Mouse (Mus musculus) left cerebral cortex, postnatal 10 days (tissue): ENCODE data around the gene Opcml. TPM values are rescaled to one million over a fixed set of nuclear protein-coding genes. Genes with fewer than 3 reads are reported as not detected.

Source experiments
- DNase-seq, 2 experiments: peaks; one replicate each; pipeline ENCODE4 v3.0.0; 2021 to 2022; ENCODE audit warnings: low spot score in 2 of 2, mixed read lengths in 1 of 2; ENCODE audit errors: extremely low spot score in 1 of 2
- intact Hi-C: fragments of 180-260 bp; cut with DNase I; formaldehyde crosslinking; loops from one replicate; pipeline ENCODE4 v1.15.1; 2025
- total RNA-seq, 2 experiments: library from RNA; stranded (reverse); gene quantifications; 2 replicates each; pipeline ENCODE4 v1.2.3; 2021

Opcml gene
- total RNA-seq, 2 experiments from 2014 or later, result 391 to 412 TPM

DNA sequence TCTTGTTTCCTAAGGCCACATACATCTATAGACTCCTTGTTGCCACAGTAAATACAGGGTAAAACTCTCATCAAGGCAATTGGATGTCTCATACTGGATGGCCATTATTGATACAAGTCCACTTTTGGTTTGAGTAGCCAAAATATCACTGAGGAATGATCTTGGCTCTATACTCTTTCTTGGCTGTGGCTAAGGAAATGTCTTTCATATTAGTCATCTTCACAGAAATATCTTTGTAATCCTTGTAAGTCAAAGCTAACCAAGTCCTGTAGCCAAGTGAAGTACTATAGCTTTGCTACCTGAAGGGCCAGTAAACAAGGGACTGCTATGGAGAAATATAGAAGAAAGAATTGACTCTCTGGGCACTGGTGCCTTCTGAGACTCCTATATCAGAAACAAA, 192.0 kb downstream of the Opcml start:
- intact Hi-C loops, result no loop called here
- DNase-seq, result no peak

DNA sequence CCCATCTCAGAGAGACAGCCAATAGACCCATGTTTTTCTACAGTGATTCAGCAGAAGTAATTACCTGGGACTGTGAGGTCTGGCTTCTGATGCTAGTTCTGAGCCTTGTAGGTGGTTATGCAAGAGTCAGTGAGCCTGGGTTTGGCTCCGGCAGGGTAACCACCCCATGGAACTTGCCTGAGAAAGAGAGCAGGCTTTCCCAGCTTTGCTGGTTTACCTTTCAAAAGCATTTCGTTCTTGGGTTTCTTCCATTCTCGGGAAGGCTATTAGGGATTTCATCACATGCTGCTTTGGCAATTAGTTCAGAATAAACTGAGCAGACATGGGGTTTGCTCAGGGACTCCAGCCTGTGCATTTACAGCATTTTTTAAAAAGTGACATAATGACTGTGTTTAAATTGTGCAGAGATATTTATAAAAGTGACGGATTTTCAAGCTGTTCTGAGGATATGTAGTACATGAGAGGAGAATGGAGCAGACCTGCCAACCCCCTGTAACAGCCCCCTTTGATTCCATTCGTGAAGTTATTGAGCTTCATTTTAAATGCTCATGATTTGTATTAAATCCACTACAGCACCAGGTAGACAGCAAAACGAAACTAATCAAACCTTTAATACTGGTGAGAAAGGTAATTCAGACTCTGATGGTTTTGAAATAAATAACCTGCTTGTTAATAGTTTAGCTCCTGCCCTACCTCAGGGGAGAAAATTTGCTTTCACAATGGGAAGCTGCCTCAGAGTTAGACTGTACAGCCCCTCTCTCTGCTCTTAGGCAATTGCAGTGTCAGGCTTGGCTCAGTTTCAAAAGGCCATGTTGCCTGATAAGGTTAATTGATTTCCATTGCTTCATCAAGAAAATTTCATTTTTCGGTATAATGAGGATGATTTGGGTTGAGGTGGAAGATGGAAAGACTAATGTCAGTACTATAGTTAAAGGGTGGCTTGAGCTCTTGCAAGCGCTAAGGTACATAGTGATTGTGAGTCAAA, 196.3 kb downstream of the Opcml start:
- DNase-seq, result no peak
- intact Hi-C loops, result no loop called here

DNA sequence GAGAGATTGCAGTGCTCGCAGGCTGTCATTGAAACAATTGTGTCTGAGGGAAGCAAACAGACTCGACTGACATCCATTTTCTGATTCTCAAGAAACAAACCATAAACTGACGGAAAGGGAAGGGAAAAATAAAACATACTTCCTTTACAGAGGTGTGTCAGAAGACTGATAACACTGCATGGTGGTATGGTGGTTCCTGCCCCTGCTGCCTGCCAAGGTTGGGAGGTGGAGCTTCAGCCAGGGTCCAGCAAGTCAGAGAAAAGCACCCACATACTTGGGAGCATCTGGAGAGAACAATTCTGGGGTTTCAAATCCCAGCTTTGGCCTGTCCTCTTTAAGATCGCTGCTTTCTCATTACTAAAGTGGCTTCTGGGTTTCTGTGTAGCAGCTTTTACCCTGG, 201.0 kb downstream of the Opcml start:
- intact Hi-C loops, result no loop called here
- DNase-seq, result no peak

DNA sequence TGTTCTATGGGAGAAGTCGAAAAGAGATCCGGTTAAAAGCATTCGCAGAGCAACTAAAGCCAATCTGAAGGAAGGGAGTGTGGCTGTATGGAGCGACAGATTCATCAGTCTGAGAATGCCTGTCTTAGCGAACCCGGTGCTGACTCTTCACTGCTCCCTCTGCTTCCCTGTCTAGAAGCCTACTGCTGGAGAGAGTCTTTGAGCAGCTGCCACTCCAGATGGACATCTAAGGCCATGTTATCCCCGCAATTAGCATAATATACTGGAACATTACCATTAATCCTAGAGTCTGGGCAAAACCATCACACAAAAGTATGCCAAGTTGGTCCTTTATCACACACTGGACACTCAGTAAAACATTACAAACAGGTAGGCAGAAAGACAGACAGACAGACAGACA, 206.0 kb downstream of the Opcml start:
- no peak for DNase-seq
- intact Hi-C loops, result no loop called here

DNA sequence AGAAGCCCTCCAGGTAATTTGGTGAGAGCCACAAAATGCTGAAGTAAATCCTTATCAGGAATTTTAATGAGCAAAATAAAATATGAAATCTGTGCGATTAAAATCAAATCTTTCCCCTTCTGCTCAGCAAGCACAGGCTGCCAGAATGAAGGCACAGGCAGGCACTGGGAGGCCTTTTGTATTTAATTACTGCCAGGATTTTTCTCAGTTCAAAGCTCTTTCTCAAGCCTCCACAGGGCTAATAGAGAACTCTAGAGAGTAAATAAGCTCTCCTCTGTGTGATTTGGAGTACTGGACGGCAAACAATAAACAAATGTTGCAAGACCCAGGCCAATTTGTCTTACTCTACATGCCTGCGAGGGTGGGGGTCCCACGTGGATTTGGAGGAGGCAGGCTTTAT, 208.2 kb downstream of the Opcml start:
- no peak for DNase-seq
- intact Hi-C loops, result no loop called here

DNA sequence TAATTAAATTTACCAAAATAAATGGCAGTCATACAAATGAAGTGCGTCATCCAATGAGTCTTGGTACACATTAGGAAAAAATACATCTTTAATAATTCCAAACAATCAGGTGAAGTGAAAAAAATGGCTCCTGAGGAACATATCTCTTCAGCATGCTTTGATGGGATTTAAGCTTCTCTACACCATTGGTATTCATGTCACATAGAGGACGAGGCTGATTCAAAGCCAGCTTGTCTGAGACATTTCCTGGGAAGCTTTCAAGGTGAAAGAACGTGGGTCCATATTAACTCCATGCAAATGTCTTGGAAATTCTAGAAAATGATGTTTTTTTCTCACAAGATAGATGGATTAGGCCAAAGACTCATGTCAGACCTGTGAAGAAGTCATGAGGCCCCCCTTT, 212.6 kb downstream of the Opcml start:
- intact Hi-C loops, result no loop called here
- no peak for DNase-seq

DNA sequence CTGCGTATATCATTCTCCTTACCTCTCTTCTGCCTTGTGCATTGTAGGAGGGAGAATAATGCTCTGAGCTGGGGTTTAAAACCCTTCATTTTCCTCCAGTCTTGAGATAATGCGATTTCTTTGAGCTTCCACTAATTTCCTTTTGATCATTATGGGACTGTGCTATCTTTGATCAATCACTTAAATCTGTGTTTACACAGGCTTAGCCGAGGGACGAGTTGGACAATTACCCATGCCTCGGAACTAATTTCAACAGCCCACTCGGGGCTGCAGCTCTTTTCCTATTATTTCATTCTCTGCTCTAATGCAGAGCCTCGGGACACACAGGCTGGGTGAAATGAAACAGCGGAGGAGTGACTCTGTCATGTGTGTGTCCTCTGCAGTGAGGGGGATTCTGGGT, 220.9 kb downstream of the Opcml start:
- intact Hi-C loops, result no loop called here
- no peak for DNase-seq

DNA sequence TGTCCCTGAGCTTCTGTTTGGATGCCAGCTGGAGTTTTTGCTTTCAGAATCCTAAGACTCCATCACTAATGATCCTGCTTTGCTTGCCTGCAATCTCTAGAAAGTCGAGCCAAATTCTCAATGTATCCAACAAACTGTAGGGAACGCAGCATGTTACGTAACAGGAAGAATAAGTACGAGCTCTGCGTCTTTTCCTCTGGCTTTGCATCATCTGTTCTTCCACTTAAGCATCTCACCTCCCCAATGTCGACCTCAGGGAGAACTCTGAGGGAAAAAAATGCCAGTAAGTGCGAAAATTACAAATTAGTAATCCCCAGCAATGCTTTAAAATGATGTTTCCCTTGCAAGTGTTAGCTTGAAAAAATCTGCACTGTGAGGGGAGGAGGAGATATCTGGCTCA, 222.1 kb downstream of the Opcml start:
- no peak for DNase-seq
- intact Hi-C loops, result no loop called here

DNA sequence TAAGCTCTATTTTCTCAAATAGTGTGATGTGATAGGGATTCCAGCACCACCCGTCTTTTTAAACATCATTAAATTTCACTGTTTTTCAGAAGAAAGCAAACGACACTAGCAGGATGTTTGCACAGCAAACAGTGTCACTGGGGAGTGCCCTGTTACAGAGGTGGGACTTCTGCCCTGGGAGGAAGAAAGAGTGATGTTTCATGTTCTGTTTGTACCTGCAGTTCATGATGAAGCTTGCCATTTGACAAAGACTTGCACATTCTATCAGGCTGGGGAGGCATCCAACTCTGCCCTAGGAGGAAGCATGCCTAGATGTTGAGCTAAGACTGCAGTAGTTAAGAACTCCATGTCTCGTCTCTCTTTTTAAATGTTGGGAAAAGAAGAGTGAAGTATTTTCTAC, 222.6 kb downstream of the Opcml start:
- intact Hi-C loops, result no loop called here
- no peak for DNase-seq

DNA sequence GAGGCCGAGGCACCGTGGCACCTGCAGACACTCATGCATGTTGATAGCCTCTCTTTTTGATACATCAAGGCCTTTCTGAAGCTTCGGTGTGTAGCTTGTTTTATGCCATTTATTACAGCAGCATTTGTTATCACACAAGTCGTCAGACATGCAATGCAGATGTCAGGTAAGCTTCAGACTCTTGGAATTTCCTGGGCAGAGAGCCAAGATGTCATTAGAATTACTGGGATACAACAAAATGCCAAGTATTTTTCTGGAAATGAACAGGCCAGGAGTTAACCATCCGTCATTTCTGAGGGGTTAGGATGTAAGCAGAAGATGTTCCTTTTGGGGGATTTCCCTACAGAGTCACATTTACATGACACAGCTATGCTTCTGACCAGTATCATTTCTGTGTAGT, 237.6 kb downstream of the Opcml start:
- intact Hi-C loops, result no loop called here
- no peak for DNase-seq

DNA sequence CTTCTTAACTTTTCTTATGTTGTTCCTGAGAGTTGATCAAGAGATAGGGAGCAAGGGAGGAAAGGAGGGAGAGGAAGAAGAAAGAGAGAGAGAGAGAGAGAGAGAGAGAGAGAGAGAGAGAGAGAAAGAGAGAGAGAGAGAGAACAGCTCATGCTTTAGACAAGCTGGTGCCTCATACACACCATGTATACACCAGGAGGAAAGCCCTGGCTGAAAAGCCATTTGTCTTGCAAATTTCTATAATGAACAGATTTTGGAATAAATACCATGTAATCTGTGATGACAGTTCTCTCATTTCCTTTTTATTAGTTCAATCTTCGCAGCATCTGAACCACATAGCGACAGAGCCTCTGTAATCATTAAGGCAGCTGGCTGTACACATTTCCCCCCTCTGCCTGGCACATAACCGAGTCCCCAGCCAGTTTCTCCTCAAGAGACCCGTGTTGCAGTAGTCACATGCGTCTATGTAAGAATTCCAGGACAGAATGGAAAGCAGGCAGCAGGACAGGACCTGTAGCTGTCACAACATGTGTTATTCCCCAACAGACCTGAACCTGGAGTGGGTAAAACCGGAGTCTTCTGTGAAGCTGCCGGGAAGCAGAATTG, 238.3 kb downstream of the Opcml start:
- no peak for DNase-seq
- intact Hi-C loops, result no loop called here

DNA sequence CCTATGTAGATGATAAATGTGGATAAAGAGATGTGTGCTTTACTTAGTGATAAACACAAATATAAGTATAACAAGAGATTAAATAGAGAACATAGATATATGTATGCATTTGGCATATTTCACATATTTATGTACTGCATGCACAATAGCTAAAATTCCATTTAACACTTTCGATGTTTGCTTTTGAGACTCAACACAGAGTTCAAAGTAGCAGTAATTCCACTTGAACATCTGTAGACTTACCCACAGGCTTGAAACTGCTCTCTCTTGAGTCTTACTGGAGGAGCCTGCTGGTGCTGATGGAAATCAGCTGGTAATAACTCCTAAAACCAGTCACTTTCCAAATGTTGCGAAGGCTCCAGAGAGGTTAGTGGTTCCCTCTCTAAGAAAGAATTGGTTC, 258.6 kb downstream of the Opcml start:
- DNase-seq, result no peak
- intact Hi-C loops, result no loop called here

DNA sequence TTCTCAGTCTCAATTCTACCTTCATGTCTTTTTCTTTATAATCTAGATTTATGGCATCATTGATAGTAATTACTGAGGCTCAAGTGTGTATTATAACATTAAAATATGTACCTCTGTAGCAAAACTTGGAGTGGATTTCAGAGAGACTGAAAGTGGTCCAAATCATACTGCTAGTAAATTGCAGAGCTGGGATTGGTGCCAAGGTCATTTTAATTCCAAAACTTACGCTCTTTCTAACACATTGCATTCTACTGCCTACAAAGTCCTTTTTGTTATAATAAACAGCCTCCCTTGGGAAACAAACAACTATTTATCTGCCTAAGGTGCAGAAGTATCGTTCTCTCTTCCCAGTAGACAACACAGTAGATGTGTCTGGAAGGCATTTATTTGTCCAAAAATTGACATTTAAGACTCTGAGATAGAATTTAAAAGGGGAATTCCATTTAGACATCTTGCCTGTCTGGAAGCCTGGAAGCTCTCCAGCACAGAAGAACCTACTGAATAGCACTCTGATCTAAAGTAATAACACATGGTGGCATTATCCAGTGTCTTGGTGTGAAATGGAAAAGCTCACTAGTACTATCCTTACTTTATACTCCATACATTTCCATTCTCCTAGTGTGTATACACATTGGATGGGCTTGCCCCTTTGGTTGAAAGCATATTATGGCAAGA, 266.7 kb downstream of the Opcml start:
- peak in 1 of 2 experiments; percentile 8 for DNase-seq
- intact Hi-C loops, result no loop called here

DNA sequence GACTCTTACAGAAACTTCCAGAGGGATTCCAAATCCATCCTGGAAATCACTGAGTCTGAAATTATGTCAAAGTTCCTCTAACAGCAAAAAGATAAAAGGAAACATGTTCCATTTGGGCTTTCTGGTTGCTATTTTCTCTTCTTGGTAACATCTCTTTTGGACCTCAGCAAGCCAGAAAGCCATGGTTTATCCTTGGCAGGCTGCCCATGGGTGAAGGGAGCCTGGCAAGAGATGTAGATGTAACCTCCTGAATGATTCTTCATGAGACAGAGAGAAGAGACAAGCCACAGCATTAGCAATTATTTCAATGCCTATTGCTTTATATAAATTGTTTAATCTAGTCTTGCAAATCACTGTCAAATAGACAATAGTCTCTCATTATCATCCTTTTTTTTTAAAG, 274.6 kb downstream of the Opcml start:
- DNase-seq, result no peak
- intact Hi-C loops, result no loop called here

DNA sequence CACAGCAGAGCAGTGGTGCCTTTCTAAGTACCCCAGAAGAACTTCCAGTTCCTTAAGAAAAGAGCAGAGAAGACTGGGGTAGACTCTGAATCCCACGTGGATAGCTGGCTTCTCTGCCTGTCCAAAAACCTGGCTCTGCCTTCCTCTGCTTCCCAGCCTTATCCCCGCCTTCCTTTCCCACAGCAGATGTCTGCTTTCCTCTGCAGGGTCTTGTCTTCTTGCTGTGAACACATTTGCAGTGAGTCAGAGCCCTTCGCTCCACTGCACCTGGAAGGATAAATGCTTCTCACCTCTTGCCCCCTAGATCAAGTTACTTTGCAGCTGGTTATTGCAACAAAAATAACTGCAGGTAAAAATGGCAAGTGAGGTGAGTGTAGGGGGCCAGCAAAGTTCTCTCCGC, 290.1 kb downstream of the Opcml start:
- intact Hi-C loops, result loop anchor here (5.0 kb wide), 1 partner anchor 87 kb away; no protein-coding TSS in a partner anchor
- DNase-seq, result no peak

DNA sequence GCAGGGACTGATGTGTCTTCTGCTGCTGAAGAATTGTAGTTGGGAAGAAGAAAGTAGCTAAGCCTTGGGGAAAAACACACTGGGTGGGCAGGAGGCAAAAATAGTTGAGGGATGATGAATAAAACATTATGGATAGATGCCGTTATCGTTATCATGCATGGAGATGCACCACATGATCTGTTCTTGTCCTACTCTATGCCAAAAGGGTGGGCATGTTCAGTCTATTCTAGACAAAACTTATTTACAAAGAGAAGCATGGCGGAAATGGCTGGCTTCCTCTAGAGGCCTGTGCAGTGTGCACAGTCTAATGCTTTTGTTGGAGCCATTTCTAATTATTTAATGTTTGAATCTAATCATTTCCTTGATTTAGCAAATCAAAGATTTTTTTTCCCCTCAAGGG, 293.2 kb downstream of the Opcml start:
- intact Hi-C loops, result loop anchor here (5.0 kb wide), 1 partner anchor 84 kb away; no protein-coding TSS in a partner anchor
- DNase-seq, result no peak

DNA sequence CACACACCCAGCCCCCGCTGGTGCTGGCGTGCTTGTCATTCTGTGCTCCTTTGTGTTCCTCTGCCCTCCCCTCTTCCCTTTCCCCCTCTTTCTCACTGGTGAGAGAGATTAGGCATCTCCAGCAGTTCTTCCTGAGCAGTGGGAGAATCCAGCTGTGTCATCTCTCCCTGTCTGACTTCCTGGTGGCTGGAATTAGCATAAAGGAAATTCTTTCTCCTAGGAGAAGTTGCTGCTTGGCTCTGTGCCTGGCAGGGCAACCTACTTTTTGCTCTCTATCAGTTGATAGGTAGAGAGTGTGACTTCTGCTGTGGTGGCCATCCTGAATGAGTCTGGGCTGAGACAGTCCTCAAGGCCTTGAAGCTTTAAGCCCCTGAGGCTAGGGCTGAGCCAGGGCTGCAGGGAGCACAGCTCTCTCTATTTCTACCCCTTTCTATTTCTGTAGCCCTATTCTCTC, 293.7 kb downstream of the Opcml start:
- intact Hi-C loops, result loop anchor here (5.0 kb wide), 1 partner anchor 83 kb away; no protein-coding TSS in a partner anchor
- peak in 1 of 2 experiments; percentile 34 for DNase-seq

DNA sequence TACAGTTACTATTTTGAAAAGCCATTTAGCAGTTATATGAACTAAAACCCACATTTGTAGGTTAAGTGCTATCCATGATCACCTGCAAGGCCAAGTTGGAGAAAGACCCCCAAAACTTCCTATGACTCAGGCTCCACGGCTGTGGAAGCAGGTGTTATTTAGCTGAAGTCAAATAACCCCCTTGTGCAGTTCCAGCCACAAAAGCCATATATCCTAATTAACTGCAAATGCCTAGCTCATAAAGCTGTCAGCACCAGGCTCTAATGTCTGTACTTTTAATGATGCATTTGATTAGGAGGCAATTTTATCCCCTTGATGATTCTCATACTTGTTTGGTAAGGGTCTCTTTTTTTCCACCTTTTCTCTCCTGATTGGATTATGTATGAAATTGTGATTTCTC, 300.8 kb downstream of the Opcml start:
- intact Hi-C loops, result no loop called here
- DNase-seq, result no peak

DNA sequence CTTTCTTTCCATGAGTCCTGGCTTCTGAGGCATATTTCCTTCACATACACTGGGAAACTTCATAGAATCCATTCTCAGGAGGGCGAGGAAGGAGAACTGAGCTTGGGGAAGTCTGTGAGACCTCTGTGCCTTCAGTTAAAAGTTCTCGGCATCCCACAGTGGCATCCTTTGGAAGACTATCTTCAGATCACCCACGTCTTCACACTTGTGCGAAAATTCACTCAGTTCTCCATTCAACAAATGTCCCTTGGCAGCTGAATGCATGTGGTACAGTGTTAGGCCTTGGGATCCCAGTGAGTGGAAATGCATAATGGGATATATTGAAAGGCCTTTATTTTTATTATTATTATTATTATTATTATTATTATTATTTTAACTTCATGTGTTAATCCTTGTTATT, 304.1 kb downstream of the Opcml start:
- no peak for DNase-seq
- intact Hi-C loops, result no loop called here

DNA sequence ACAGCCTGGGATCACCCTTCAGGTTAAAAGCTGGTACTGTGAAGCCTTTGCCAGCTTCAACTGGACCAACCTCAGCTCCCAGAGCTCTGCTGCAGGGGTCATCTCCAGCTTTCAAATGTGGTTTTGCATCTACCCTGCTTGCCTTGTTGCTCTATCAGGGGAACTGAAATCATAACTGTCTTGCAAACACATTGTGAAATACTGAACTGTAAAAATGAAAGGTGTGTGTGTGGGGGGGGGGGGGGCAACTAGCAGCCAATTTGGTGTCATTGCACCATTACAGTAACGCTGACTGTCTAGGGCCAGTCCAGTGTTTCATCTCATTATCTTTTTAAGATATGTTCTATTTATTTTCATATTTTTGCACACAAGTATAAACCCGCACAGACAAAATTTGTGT, 305.6 kb downstream of the Opcml start:
- intact Hi-C loops, result no loop called here
- DNase-seq, result no peak
